Mouse (Mus musculus) small intestine, adult 2 months (tissue): ENCODE data around the gene Shc3.

Source experiments
- CTCF ChIP-seq: fragments of 200-500 bp; IDR thresholded peaks from 2 replicates; pipeline ENCODE4 v1.5.1; 2012; ENCODE audit warnings: low read depth, mild to moderate bottlenecking, control low read depth, inconsistent platforms, low read length, moderate library complexity, mixed read lengths; ENCODE audit not compliant: insufficient replicate concordance, insufficient read length; ENCODE audit errors: extremely low read depth
- POLR2A ChIP-seq: fragments of 200-500 bp; IDR thresholded peaks from 2 replicates; pipeline ENCODE4 v1.6.1; 2012; ENCODE audit warnings: low read depth, mild to moderate bottlenecking, control low read depth, inconsistent platforms, low read length, moderate library complexity

DNA sequence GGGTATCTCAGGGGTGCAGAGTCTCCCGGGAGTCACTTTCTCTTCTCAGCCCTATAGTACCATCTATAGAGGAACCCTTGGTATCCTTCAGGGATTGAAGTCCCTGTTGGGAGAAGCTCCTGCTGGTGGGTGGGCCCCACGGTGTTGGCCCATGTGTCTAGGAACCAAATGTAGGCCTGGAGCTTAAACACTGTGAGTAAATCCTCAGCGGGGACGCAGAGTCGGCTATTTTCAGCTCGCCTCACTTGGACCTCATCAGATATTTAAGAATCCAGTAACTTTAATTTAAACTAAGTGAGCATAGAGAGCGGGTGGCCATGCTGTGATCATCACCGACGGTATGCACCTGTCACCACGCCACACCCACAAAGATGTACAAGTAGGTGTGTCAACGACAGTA is 152.5 kb downstream of the Shc3 start:
- TF ChIP-seq CTCF (no peak), POLR2A (no peak)
